8 mouse cellular contexts compared by ENCODE assay signal in the genomic region with DNA sequence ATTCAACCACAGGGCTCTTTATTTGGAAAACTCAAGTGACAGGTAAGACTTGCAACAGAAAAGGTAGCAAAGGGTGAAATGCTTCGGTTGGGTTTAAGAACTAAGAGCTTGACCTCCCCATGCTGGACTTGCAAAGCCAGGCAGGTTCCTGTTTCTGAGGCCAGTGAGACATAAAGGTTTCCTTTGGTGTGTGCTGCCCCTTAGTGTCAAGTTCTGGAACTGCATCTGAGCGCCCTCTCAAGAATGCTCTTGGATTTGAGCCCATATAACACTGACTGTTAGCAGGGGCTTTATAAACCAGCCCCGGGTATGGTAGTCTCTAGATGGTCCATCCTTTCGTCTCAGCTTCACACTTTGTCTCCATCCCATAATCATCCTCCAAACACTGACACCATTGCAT. TPM values are rescaled to one million over a fixed set of nuclear protein-coding genes. Genes with fewer than 3 reads are reported as not detected.
A peak's percentile ranks its signal among the peaks of the same experiment; 100 is the strongest.
DNase-seq lines count a peak whose midpoint lies in the region; ATAC-seq lines count a peak whose summit lies in the region.

No protein-coding gene starts in this region.

- H3K4me3 ChIP-seq in kidney, embryonic 15.5 days (replicated peaks): no peak overlapping the region
- H3K4me3 ChIP-seq in limb, embryonic 12.5 days (replicated peaks): no peak overlapping the region

- ATAC-seq in kidney, embryonic 15.5 days (replicated peaks; ENCODE audit: low FRiP score): no peak
- ATAC-seq in limb, embryonic 12.5 days (ENCODE audit: insufficient number of reproducible peaks, insufficient read depth, low FRiP score, low TSS enrichment, low read depth): 0 out of 2 replicates have a peak, but pooled peaks have one; percentile 52

- H3K9ac ChIP-seq in kidney, embryonic 15.5 days: no peak overlapping the region
- no peak overlapping the region for H3K9ac ChIP-seq in limb, embryonic 12.5 days (replicated peaks)

- H3K27me3 ChIP-seq in kidney, embryonic 15.5 days: 0 out of 2 replicates have a peak, but pooled peaks cover 4% of the 10 kb centered on the region
- H3K27me3 ChIP-seq in limb, embryonic 12.5 days: peaks cover 5% of the 10 kb centered on the region; the same call in 1 of the 2 replicates
- H3K27me3 ChIP-seq in splenic B cell, adult 2 months (ENCODE audit: control insufficient read depth, insufficient read depth, low read length, poor library complexity, severe bottlenecking): no peaks in the 10 kb centered on the region

- peak; percentile 65 for DNase-seq in kidney, adult 11 months
- peak; percentile 89 for DNase-seq in embryo, embryonic 10 days (ENCODE audit: low spot score)
- DNase-seq in gastrocnemius, postnatal 14 days: peak; percentile 62
- peak; percentile 84 for DNase-seq in kidney, adult 9 months
- peak; percentile 87 for DNase-seq in neural tube, embryonic 10.5 days (ENCODE audit: extremely low spot score, low spot score)
- peak; percentile 84 for DNase-seq in splenic B cell, adult 2 months (ENCODE audit: low read depth, low spot score)

- intact Hi-C loops in gastrocnemius, postnatal 14 days (cut with DNase I; ENCODE audit: low total_unique reads): loop anchor here (2.0 kb wide), 1 partner anchor 89 kb away; no protein-coding TSS in a partner anchor

- no peaks in the 10 kb centered on the region for H3K4me1 ChIP-seq in kidney, embryonic 15.5 days
- H3K4me1 ChIP-seq in limb, embryonic 12.5 days (replicated peaks): no peaks in the 10 kb centered on the region

- no peaks in the 10 kb centered on the region for H3K9me3 ChIP-seq in kidney, embryonic 15.5 days (replicated peaks)
- no peaks in the 10 kb centered on the region for H3K9me3 ChIP-seq in limb, embryonic 12.5 days

- H3K27ac ChIP-seq in kidney, embryonic 15.5 days: no peak overlapping the region
- H3K27ac ChIP-seq in limb, embryonic 12.5 days: no peak overlapping the region

- no peaks in the 10 kb centered on the region for H3K36me3 ChIP-seq in kidney, embryonic 15.5 days
- H3K36me3 ChIP-seq in limb, embryonic 12.5 days: no peaks in the 10 kb centered on the region
- no peaks in the 10 kb centered on the region for H3K36me3 ChIP-seq in splenic B cell, adult 2 months (ENCODE audit: control insufficient read depth, insufficient read depth, low read length, poor library complexity, severe bottlenecking)

- no peak overlapping the region for H3K4me2 ChIP-seq in kidney, embryonic 15.5 days
- no peak overlapping the region for H3K4me2 ChIP-seq in limb, embryonic 12.5 days

- 13% methylated on average over 4 of the region's 4 CpGs for WGBS in kidney, embryonic 15.5 days
- 19% methylated on average over 4 of the region's 4 CpGs for WGBS in limb, embryonic 12.5 days

RNA-seq across cellular contexts. Expression of gene S100z, which starts 2.9 kb away (rescaled TPM):
- polyA plus RNA-seq in kidney, embryonic 15.5 days (2015; fragmentation: Nextera tagmentation; extraction: Ambion mirVana): not detected in 2 replicates
- total RNA-seq in gastrocnemius, postnatal 14 days (2021): 1 to 10 TPM in 1 of 2 experiments, not detected in 1; 1.5 TPM
- not detected in 2 replicates for polyA plus RNA-seq in limb, embryonic 12.5 days (2016; fragmentation: Nextera tagmentation; extraction: Ambion mirVana)

RNA-seq across cellular contexts. Expression of gene Crhbp, which starts 36.7 kb away (rescaled TPM):
- polyA plus RNA-seq in kidney, embryonic 15.5 days (2015; fragmentation: Nextera tagmentation; extraction: Ambion mirVana): 0.34 TPM in 1 of 2 replicates, not detected in the other
- total RNA-seq in gastrocnemius, postnatal 14 days (2021): not detected
- polyA plus RNA-seq in limb, embryonic 12.5 days (2016; fragmentation: Nextera tagmentation; extraction: Ambion mirVana): 0.69 and 1.1 TPM in 2 replicates

RNA-seq across cellular contexts. Expression of gene F2rl1, which starts 43.6 kb away (rescaled TPM):
- polyA plus RNA-seq in kidney, embryonic 15.5 days (2015; fragmentation: Nextera tagmentation; extraction: Ambion mirVana): 7.8 and 8.5 TPM in 2 replicates
- under 1 TPM; 0.44 to 0.57 TPM for total RNA-seq in gastrocnemius, postnatal 14 days (2021)
- polyA plus RNA-seq in limb, embryonic 12.5 days (2016; fragmentation: Nextera tagmentation; extraction: Ambion mirVana): 0.08 and 0.11 TPM in 2 replicates
